Mouse (Mus musculus) kidney, postnatal 36 days (tissue): Measurements from ENCODE around the gene Tmem121.

ENCODE experiments used
- DNase-seq, 2 experiments: peaks; one replicate each; pipeline ENCODE4 v3.0.0; 2021 to 2022; ENCODE audit warnings: mixed read lengths in 2 of 2

Tmem121 gene

DNA sequence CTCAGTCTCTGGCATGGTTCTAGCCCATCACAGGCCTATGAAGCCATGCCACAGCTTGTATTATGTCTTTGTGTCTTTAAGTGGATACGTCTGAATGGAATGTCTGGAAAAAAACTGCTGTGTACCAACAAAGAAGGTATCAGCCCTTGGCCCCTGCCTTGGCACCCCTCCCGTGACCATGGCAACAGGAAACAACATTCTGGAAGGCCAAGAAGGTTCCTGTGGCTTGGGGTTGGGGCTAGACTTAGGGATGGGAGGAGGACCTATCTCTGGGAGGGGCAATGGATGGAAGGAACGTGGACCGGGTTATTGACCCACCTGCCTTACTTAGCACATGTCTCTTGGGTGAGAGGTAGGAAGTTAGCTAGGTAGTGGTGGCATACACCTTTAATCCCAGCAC lies 36.4 kb upstream of the Tmem121 start:
- peak; percentile 43 to 60 for DNase-seq

DNA sequence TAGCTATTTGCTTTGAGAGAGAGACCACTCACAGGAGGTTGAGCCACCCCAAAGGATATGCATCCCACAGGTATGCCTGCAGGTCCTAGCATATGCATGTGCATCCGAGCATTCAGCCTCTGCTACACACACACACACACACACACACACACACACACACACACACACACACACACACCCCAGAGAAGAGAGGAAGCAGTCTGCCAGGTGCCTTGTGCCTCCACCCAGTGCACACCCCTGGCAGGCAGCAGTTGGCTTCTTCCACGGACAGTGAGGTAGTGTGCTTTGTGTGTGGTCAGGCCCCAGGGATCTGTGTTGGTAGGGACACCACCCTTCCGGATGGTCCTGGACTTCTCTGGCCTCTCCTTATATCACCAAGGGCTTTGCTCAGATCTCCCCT lies 35.8 kb upstream of the Tmem121 start:
- DNase-seq, result no peak

DNA sequence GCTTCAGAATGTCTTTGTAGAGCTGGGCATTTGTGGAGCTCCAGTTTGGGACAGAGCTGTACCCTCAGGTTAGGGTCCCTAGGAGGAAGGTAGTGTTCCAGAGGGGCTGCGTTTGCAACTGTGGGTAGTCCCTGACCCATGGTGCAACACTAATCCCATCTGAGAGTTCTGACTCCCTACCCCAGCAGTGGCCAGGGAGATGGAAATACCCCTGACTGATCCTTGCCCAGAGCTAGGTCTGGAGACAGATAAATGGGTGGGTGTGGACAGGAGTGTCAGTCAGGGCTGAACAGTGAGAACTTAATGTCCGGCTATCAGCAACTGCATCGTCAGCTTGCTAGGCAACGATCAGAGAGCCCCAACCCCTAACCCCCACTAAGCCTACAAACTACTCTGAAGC lies 35.1 kb upstream of the Tmem121 start:
- DNase-seq, result no peak

DNA sequence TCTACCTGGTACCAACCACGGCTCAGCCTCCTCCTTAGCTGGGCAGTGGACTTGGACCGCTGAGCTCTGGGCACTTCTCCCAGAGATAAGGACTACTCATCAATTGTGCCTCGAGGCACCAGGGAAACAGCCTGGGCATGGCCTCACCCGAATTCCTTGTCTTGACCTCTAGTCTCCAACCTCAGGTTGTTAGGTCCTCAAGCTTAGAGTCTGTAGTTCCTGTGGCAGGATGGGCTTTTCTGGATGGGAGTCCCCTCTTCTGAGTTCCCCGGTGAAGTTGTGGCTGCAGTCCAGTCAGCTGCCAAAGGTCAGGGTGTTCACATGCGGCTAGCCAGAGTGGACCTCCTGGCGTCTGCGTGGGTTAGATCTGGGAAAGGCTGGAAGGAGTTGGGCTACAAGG lies 34.7 kb upstream of the Tmem121 start:
- peak; percentile 46 to 58 for DNase-seq

DNA sequence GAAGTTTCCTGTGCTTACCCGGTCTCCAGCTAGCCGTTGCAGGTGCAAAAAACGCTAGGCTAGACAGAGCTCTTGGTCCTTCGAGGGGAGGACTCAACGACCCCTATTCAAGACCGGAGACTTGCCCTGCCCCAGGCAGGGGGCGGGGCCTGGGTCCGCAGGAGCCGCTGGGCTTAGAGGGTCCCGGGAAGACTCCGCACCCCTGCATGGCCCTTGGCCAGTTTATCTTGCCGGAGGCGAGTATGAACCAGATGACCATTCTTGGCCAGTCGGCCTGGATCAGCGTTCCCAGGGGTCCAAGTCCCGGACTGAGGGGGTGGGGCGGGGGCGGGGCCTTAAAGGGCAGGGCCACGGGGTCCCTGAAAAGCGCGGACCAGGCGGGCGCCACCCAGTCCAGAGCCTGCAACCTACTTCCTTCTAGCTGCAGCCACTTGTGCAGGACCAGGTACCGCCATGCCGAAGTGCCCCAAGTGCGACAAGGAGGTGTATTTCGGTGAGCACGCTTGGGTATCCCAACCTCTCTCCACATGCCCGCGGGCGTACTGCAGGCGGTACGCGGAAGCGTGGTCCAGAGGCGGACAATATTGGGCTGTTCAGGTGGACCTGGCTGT lies 34.0 kb upstream of the Tmem121 start:
- peak; percentile 44 to 65 for DNase-seq

DNA sequence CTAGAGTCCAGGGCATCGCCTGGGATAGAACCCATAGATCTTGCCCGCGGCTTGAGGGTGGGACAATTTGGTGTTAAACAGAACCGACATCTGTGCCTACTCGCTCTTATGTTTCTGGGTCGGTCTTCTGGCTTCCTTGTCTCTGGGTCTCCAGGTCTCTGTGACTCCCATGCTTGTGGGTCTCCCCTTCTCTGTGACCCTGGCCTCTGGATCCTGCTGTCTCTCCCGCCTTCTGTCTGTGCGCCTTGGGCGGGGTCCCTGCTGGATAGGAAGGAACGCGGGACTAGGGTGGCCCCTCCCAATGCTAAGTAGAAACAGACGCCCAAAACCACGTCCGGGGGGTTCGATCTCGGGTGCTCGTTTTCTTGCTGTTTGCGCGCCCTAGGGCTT lies 33.5 kb upstream of the Tmem121 start:
- peak in 1 of 2 experiments; percentile 31 for DNase-seq

DNA sequence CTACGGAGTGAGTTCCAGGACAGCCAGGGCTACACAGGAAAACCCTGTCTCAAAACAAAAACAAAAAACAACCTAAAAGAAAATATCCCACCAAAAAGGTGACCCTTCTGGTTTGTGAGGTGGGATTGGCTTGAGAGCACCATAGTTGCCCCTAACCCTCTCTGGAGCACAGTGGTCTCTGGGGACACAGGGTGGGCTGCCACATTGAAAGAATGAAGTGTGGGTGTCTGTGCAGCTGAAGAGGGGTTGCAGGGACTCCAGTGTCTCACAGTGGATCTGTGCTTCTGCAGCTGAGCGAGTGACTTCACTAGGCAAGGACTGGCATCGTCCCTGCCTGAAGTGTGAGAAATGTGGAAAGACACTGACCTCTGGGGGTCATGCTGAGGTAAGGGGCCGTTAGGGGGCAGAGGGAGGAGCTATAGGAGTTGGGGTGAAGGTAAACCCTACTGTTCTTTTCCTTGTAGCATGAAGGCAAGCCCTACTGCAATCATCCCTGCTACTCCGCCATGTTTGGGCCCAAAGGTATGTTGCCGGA lies 32.7 kb upstream of the Tmem121 start:
- no peak for DNase-seq

DNA sequence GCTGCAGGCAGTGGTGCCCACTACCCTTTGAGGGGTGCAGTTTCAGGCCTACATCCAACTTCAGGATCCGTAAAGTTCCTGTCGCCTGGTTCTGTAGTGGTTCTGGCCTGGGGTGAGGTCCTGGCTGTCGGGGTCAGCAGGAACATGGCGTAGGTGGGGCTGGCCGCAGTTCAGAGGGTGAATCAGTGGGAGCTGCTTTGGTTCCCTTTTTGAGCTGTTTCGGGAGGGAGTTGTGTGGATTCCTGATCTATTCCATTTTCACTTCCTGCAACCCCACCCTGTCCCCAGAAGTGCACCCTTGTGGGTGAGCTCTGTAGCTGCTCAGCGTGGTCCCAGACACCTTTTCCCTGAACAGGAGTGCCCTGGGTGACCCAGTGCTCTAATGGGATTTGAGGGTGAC lies 31.8 kb upstream of the Tmem121 start:
- DNase-seq, result no peak

DNA sequence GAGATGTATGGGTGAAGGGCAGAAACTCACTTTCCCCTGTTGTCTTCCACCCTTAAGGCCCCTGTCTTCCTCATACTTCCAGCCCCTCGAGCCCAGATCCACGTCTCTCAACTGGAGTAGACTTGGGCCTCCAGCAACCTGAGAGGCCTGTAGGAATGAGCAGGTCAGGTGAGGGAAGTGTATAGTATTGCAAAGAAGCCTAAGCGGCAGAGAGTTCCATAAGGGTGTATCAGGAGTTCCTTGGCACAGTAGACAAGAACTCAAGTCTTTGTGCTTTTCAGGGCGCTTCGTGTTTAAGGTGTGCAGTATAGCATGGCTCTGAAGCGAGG lies 31.0 kb upstream of the Tmem121 start:
- DNase-seq, result no peak

DNA sequence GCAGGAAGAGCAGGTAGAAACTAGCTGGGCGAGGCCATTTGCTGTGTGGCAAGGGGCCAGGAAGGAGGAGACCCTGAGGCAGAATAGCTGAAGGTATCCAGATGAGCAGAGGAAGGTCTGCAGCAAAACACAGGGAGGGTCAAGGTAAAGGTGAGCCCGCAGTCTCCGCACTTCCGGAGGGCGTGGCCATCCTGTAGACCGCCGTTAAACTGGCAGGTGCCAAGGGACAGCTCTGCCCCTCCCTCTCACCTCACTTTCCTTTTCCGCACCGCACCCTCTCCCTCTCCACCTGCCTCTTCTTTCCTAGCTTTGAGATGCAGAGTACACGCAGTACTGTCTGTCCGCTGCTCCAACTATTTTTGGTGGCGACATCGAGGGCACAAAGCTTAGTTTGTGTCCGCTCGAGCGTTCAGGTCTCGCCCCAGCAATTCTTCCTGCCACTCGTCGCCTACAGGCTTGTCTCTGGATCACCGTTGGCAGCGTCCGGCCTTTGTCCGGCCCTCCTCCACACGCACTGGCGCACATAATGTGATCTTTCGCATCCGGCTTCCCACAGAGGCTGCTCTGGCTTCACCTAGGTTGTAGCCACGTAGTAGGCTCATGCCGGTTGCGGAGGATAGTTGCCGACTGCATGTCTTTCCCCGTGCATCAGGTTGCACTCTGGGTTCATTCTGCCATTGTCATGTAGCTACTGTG lies 30.5 kb upstream of the Tmem121 start:
- peak; percentile 62 to 76 for DNase-seq

DNA sequence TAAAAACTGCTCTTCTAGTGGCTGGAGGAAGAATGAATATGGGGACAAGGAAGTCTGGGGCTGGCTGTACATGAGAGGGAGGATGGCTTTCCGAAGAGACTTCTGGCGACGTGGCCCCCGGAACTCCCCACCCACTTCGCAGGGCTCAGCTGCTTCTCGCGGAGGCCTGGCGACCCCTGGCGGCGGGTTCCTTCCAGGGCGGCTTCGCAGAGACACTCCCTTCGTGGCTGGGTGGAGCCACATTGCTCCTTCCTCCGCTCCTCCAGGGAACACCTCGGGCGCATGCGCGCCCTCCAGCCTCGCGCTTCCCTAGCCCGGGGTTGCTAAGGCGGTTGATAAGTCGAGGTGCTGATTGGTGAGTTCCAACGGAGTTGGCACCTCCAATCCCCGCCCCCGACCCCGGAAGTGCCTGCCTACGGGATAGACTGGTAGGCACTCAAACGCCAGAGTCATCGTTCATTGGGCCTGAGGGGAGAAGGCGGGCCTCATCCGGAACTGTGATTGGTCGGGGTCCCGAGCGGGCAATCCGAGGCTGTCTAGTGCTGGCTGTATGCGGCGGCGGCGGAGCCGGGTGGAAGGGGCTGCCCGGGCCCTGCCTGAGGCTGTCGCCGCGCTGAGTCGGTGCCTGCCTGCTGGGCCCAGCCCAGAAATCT lies 29.7 kb upstream of the Tmem121 start, which contains the start of gene Tedc1:
Gene Tedc1, plus strand, starts transcription at position 535 of the 653 bp plus-strand sequence.
- DNase-seq, result peak; percentile 99 to 100

DNA sequence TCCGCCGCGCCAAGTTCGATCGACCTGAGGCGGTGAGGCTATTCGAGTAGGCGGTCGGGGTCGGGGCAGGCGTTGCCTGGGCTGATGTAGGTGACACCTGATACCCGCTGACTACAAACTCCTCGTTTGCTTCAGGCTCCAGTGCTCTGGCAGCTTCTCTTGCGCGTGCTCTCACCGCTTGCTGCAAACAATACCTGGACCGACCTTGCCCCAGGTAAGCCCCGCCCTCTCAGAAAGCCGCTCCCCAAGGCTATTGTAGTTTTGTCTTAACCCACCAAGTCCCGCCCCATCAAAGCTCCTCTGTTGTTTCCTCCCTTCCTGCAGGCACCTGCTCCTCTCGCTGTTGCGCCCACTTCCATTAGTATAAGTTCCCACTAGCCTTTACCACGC lies 29.2 kb upstream of the Tmem121 start:
- no peak for DNase-seq

DNA sequence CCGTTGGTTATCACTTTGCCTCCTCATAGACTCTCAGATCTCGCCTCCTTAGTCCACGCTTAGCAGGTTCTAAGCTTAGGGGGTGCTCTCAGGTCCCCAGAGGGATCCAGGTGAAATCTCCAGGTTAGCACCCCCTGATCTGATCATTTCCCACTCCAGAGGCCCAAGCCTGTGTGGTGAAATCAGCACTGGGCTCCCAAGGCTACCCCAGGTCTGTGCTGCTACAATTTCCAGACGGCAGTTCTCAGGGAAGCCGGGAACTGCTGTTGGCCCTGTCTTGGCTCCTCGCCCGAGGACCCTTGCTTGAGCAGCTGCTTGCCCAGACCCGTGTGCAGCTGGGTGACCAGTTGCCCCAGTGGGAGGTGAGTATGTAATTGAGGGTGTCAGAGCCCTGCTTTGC lies 28.7 kb upstream of the Tmem121 start:
- DNase-seq, result no peak

DNA sequence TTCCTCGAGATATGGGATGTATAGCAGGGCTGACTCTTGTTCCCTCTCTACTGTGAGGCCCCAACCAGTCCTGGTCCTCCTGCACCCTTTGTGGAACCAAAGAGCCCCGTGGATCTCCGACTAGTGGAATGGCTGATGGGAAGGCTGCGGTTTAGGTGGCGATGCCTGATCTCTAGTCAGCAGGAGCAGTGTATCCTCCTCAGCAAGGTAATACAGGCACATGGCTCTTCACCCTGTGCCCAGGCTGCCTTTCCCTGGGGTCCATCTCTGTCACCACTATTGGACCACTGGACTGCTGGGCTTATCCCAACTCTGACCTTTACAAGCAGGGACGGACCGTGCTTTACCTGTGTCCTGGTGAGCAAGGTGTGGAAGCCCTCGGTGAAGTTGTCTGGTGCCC lies 28.2 kb upstream of the Tmem121 start:
- no peak for DNase-seq

DNA sequence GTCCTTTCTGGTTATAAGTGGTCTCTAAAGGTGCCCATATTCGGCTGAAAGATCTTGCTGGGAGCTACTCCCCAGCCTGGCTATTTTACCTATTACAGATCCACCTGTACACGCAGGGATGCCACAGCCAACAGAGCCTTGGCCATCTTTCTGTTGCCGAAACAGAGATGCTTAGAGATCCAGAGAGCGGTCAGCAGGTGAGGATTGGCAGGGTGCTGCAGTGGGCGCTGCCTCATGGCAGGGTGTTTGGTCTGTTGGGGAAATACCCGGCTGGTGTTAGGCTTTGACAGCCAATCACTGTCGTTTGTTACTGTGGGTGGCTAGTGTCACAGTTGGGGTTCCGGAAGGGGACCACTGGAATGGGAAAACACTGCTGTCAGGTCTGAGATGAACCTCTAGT lies 27.8 kb upstream of the Tmem121 start:
- no peak for DNase-seq

DNA sequence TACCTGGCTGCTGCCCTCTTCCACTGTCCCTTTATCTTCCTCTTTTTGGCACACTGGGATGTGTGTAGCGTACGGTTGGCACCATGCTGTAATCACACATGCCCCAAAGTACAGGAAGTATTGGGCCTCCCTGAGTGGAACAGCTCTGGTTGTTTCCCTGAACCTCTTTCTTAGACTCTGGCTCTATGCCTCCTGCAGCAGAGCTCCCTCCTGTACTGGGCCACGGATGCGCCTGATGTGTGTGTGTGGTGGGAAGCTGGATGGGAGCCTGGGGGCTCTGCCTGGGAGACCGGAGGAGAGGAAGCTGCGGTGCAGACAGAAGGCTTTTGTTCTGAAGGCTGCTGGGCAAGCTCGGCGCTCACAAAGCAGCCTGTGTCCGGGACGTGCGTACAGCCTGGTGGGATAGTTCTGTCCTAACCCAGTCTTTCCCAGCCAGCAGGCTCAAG lies 22.1 kb upstream of the Tmem121 start:
- no peak for DNase-seq

DNA sequence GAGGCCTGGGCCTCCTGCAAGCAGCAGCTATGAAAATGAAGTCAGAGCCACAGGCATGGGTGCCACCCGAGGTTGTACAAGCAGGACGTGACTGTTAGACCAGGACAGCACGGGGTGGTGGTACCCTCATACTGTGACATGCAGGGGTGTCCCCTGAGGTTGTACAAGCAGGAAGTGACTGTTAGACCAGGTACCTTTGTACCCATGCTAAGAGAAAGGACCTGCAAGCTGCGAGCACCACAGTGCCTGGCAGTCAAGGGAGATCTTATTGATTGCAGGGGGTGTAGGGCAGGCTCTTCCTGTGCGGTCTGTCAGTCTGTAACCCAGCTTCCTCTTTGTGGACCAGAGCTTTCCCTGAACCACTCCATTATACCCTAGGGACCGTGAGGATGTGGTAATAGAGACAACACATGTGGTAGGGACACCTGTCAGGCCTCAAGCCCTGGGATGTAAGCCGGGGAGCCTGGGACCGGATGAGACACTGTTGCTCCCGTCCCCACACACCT lies 17.6 kb upstream of the Tmem121 start:
- no peak for DNase-seq

DNA sequence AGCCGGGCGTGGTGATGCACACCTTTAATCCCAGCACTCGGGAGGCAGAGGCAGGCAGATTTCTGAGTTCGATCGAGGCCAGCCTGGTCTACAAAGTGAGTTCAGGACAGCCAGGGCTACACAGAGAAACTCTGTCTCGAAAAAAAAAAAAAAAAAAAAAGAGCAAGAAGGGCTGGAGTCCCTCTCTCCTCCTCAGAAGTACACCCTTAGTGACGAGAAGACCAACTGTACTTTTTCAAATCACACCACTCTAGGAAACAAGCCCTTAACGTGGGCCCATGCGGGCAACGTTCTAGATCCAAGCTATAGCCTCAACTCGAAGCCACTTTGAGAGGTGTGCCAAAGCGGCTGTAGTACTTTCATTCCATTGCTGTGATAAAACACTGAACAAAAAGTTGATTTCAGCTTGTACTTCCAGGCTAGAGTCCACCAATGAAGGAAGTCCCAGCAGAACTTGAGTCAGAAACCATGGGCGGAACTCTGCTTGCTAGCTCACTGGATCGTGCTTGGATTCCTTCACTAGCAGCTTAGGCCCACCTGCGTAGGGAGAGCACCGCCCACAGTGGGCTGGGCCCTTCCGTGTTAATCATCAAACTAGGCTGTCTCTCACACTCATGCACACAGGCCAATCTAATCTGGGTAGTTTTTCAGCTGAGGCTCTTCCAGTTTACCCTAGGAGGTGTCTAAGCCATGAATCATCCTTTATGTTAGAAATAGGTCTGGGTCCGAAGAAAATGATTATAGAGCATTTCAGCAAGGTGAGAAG lies 8.6 kb upstream of the Tmem121 start:
- no peak for DNase-seq

DNA sequence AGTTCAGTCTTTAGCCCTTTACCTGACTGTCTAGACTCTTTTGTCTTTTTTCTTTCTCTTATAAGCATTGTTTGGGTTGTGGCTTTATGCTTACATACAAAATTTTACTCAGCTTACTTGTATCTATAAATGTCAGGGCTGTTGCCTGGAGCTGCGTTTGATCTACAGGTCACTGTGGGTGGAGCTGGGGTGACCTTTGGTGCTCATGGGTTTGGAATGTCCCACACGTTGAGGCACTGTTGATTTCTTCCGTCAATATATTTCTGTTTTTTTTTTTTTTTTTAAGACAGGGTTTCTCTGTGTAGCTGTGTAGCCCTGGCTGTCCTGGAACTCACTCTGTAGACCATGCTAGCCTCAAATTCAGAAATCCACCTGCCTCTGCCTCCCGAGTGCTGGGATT lies 4.7 kb upstream of the Tmem121 start:
- no peak for DNase-seq

DNA sequence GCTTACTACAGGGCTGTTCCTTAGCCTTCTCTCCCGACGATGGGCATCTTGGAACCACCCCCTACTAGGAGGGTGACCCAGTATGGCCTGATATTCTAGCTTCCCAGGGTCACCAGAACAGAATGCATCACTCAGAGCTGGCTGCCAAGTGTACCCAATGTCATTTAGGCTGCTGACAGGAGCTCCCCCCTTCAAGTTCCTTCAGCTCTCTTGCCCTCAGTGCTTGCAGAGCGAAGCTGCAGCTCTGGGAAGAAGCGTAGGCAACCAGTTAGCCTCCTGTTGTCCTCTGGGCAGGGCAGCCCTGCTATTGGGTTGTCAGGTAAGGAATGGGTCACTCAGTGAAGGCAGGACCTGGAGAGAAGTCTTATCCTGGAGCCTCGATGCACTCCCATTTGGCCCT lies 785 bp upstream of the Tmem121 start:
- DNase-seq, result no peak

DNA sequence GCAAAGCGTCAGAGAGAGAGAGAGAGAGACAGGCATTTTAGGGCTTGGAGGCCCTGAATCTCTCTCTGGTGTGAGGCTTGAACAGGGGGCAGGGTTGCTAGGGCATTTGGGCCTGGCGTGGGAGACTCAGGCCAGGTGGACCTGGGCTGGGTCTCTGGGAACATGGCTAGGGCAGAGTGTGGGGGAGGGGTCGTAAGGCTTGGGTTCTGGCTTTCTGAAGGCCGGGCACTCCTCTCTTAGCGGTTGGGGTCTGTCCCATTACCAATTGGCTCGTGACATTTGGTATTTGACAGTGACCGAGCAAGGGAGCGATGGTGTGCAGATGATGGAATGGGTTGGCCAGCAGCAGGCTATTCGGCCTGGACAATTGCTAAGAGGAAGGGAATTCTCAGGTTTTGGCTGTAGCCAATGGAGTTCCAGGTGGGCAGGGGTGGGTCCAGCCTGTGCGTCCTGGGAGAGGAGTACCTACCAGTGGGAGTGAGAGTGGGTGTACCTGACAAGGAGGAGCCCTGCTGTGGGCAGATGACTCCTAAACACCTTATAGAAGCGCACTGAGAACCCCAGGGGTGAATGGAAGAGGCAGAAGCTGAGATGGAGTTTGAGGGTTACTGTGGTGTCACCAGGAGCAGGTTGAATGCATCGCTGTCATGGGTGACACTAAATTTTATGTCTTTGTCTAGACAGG lies 738 bp downstream of the Tmem121 start:
- no peak for DNase-seq

DNA sequence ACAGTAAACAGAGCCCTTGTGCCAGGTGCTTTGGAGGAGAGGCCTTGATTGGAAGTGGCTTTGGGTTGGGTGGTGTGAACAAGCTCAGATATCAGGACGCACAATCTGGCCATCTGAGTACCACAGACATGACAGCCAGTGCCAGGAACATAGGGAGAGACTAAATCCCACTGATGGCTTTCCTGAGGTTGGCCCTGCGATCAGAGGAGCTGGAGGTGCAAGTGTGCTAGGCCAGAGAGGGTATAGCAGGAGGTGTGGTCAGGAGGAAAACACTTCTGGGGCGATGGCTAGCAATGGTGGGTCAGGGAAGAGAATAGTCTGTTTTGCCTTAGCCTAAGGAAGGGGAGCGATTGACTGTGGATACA lies 1.3 kb downstream of the Tmem121 start:
- no peak for DNase-seq
